Mouse (Mus musculus) megakaryocyte, embryonic 14.5 days (primary cell): Measurements from ENCODE around the gene Ssr3.

Experiments used
- FLI1 ChIP-seq: IDR thresholded peaks from 2 replicates; pipeline ENCODE4 v1.6.1; 2012; ENCODE audit warnings: low read length, inconsistent platforms, mixed read lengths
- GATA1 ChIP-seq: IDR thresholded peaks from 3 replicates; pipeline ENCODE4 v1.6.1; 2012; ENCODE audit warnings: mixed read lengths, low read length, inconsistent platforms, borderline replicate concordance

- TF ChIP-seq GATA1, result no peak
- no peak for TF ChIP-seq FLI1
Observed at GRCm38 (mm10) chr3:65407891-65408290, 15.5 kb upstream of the Ssr3 start.
